Comparison of ENCODE assay signal across 29 mouse cellular contexts in genomic region chr7:71371916-71372315, GRCm38 (mm10). TPM values are rescaled to one million over a fixed set of nuclear protein-coding genes. Genes with fewer than 3 reads are reported as not detected.
DNase-seq lines count a peak whose midpoint lies in the region; ATAC-seq and TF ChIP-seq lines count a peak whose summit lies in the region.
"Had no signal": no experiment of that assay in that cellular context is flagged by ENCODE, and none has a peak within 500 bp of the region (broad histone marks: within the 10 kb centered on the region; RNA-seq: fewer than 3 reads in every experiment).

No protein-coding gene starts in this region.

- no peaks in the 10 kb centered on the region for H3K9me3 ChIP-seq in heart, embryonic 13.5 days
- no peaks in the 10 kb centered on the region for H3K9me3 ChIP-seq in heart, embryonic 12.5 days (replicated peaks)
- no peaks in the 10 kb centered on the region for H3K9me3 ChIP-seq in kidney, postnatal 0 days (replicated peaks; ENCODE audit: low read length)
- H3K9me3 ChIP-seq: forebrain, embryonic 10.5 days; forebrain, embryonic 13.5 days had no signal

- peaks cover 21% of the 10 kb centered on the region for H3K4me1 ChIP-seq in heart, embryonic 13.5 days
- H3K4me1 ChIP-seq in heart, embryonic 12.5 days (replicated peaks), result peaks cover 10% of the 10 kb centered on the region
- H3K4me1 ChIP-seq in kidney, postnatal 0 days (replicated peaks; ENCODE audit: insufficient read depth, low read length), result 0 out of 2 replicates have a peak, but pooled peaks cover 6% of the 10 kb centered on the region
- 0 out of 2 replicates have a peak, but pooled peaks cover 2% of the 10 kb centered on the region for H3K4me1 ChIP-seq in kidney, adult 2 months (ENCODE audit: control insufficient read depth, insufficient read depth, low read length)
- H3K4me1 ChIP-seq in lung, adult 2 months (ENCODE audit: control insufficient read depth, insufficient read depth, low read length), result no peaks in the 10 kb centered on the region; the same call in 1 of the 2 replicates

- DNase-seq in kidney, postnatal 0 days (ENCODE audit: low spot score), result no peak
- no peak for DNase-seq in kidney, adult 2 months
- peak; percentile 47 for DNase-seq in retina, embryonic 14.5 days (ENCODE audit: low spot score)
- DNase-seq in lung, adult 2 months, result no peak
- DNase-seq: adrenal gland, postnatal 10 days; adrenal gland, postnatal 36 days; cerebellum, adult 18-20 months; cerebellum, adult 9-10 months; cerebellum, postnatal 14 days; gastrocnemius, postnatal 25 days; heart, postnatal 14 days; heart, postnatal 4 days had no signal

- TF ChIP-seq CTCF in kidney, postnatal 0 days (IDR thresholded peaks at IDR 0.05; ENCODE audit: low read depth), result no peak
- TF ChIP-seq CTCF in kidney, adult 2 months (conservative IDR thresholded peaks at IDR 0.05; ENCODE audit: insufficient read depth, insufficient read length, low read depth, low read length), result no peak
- no peak for TF ChIP-seq CTCF in lung, adult 2 months (IDR thresholded peaks at IDR 0.05; ENCODE audit: insufficient read depth, low read length)

- H3K27me3 ChIP-seq in heart, embryonic 13.5 days (replicated peaks), result no peaks in the 10 kb centered on the region
- H3K27me3 ChIP-seq in heart, embryonic 12.5 days (replicated peaks), result no peaks in the 10 kb centered on the region
- no peaks in the 10 kb centered on the region for H3K27me3 ChIP-seq in kidney, postnatal 0 days (ENCODE audit: insufficient read depth, low read length)
- H3K27me3 ChIP-seq in kidney, adult 2 months (replicated peaks; ENCODE audit: control insufficient read depth, insufficient read depth, low read length), result no peaks in the 10 kb centered on the region

- ATAC-seq in heart, embryonic 13.5 days (ENCODE audit: extremely low read depth, insufficient number of reproducible peaks, low FRiP score, low TSS enrichment), result no peak
- ATAC-seq in heart, embryonic 12.5 days (ENCODE audit: insufficient number of reproducible peaks, low FRiP score), result no peak
- ATAC-seq in kidney, postnatal 0 days (replicated peaks; ENCODE audit: low FRiP score, low read depth), result no peak
- ATAC-seq: activated CD4-positive, CD25-positive, alpha-beta regulatory T cell, adult 4 months; CD4-positive, CD25-positive, alpha-beta regulatory T cell, adult 4 months; forebrain, embryonic 13.5 days; forebrain, embryonic 16.5 days; hindbrain, postnatal 0 days; inflammation-experienced regulatory T-cells, adult 6 months had no signal

- WGBS in heart, embryonic 13.5 days, result 38% methylated on average over 2 of the region's 2 CpGs
- WGBS in heart, embryonic 12.5 days, result 43% methylated on average over 2 of the region's 2 CpGs
- WGBS in kidney, postnatal 0 days, result 30% methylated on average over 2 of the region's 2 CpGs
- WGBS in kidney, adult 2 months, result 47% methylated on average over 2 of the region's 2 CpGs
- 51% methylated on average over 2 of the region's 2 CpGs for WGBS in lung, adult 2 months

- no peak for TF ChIP-seq POLR2A in kidney, adult 2 months (IDR thresholded peaks at IDR 0.05; ENCODE audit: low read depth, low read length)
- TF ChIP-seq POLR2A in lung, adult 2 months (IDR thresholded peaks at IDR 0.05; ENCODE audit: borderline replicate concordance, extremely low read depth, low read depth, low read length), result no peak

- H3K4me3 ChIP-seq in heart, embryonic 13.5 days, result no peak overlapping the region
- no peak overlapping the region for H3K4me3 ChIP-seq in heart, embryonic 12.5 days
- H3K4me3 ChIP-seq in kidney, postnatal 0 days (replicated peaks; ENCODE audit: low read depth, low read length), result no peak overlapping the region
- H3K4me3 ChIP-seq in kidney, adult 2 months (ENCODE audit: insufficient read depth, low read depth, low read length), result no peak overlapping the region
- H3K4me3 ChIP-seq in lung, adult 2 months (replicated peaks; ENCODE audit: extremely low read depth, low read depth, low read length), result no peak overlapping the region
- H3K4me3 ChIP-seq: forebrain, embryonic 10.5 days; forebrain, embryonic 13.5 days had no signal

- H3K4me2 ChIP-seq in heart, embryonic 13.5 days, result no peak overlapping the region
- H3K4me2 ChIP-seq in heart, embryonic 12.5 days, result no peak overlapping the region
- no peak overlapping the region for H3K4me2 ChIP-seq in kidney, postnatal 0 days (ENCODE audit: low read length)
- H3K4me2 ChIP-seq: forebrain, embryonic 13.5 days; heart, embryonic 11.5 days; hindbrain, embryonic 14.5 days had no signal

- H3K9ac ChIP-seq in heart, embryonic 13.5 days, result no peak overlapping the region
- H3K9ac ChIP-seq in heart, embryonic 12.5 days, result no peak overlapping the region
- H3K9ac ChIP-seq in kidney, postnatal 0 days (ENCODE audit: low read depth, low read length), result no peak overlapping the region
- H3K9ac ChIP-seq: forebrain, embryonic 13.5 days; hindbrain, embryonic 14.5 days had no signal

- no peaks in the 10 kb centered on the region for H3K36me3 ChIP-seq in heart, embryonic 13.5 days
- no peaks in the 10 kb centered on the region for H3K36me3 ChIP-seq in heart, embryonic 12.5 days
- H3K36me3 ChIP-seq in kidney, postnatal 0 days (ENCODE audit: insufficient read depth, low read length), result no peaks in the 10 kb centered on the region
- no peaks in the 10 kb centered on the region for H3K36me3 ChIP-seq in kidney, adult 2 months (ENCODE audit: control insufficient read depth, insufficient read depth, low read length)
- H3K36me3 ChIP-seq: forebrain, embryonic 10.5 days had no signal

- 0 out of 2 replicates have a peak overlapping the region, but pooled peaks have one; percentile 70 for H3K27ac ChIP-seq in heart, embryonic 13.5 days (replicated peaks)
- no peak overlapping the region for H3K27ac ChIP-seq in heart, embryonic 12.5 days (ENCODE audit: poor library complexity, severe bottlenecking)
- peak overlapping the region; percentile 21; the same call in 1 of the 2 replicates for H3K27ac ChIP-seq in kidney, postnatal 0 days
- H3K27ac ChIP-seq in kidney, adult 2 months (ENCODE audit: insufficient read depth, low read depth, low read length), result no peak overlapping the region
- H3K27ac ChIP-seq: forebrain, embryonic 13.5 days; hindbrain, embryonic 14.5 days; hindbrain, postnatal 0 days had no signal

RNA-seq across cellular contexts. Expression of gene Gm10295, which starts 20.6 kb away (rescaled TPM):
- polyA plus RNA-seq in heart, embryonic 13.5 days (2015; fragmentation: Nextera tagmentation; extraction: Ambion mirVana), result not detected in 2 replicates
- not detected in 2 replicates for polyA plus RNA-seq in heart, embryonic 12.5 days (2016; fragmentation: Nextera tagmentation; extraction: Ambion mirVana)
- polyA plus RNA-seq in kidney, postnatal 0 days (2015; fragmentation: Nextera tagmentation; extraction: Ambion mirVana), result not detected in 2 replicates
- not detected in 2 replicates for polyA plus RNA-seq in kidney, adult 2 months (2012; rRNA removed)
- not detected in 2 replicates for polyA plus RNA-seq in lung, adult 2 months (2012; rRNA removed)
- polyA plus RNA-seq: activated CD4-positive, CD25-positive, alpha-beta regulatory T cell, adult 4 months; C2C12; CD4-positive, CD25-positive, alpha-beta regulatory T cell, adult 4 months; embryonic facial prominence, embryonic 11.5 days; embryonic facial prominence, embryonic 14.5 days; forebrain, embryonic 10.5 days; forebrain, embryonic 13.5 days; forebrain, embryonic 16.5 days; gonadal fat pad, adult 2 months; heart, embryonic 11.5 days; heart, embryonic 16.5 days; hindbrain, embryonic 11.5 days; hindbrain, embryonic 14.5 days; hindbrain, postnatal 0 days had no signal

Comparison
In these comparisons a context has a peak if more than half of its experiments do, and no peak if none do; other contexts are left out.
1. H3K27ac ChIP-seq: peak in heart, embryonic 13.5 days (single experiment) and kidney, postnatal 0 days (single experiment); none in heart, embryonic 12.5 days (single experiment) and kidney, adult 2 months (single experiment).